ENCODE assay signal across 9 mouse cellular contexts in genomic region chr15:24596242-24596641, GRCm38 (mm10).
DNase-seq lines count a peak whose midpoint lies in the region; ATAC-seq lines count a peak whose summit lies in the region.
"Had no signal": no experiment of that assay in that cellular context is flagged by ENCODE, and none has a peak within 500 bp of the region (broad histone marks: within the 10 kb centered on the region; RNA-seq: fewer than 3 reads in every experiment).

No protein-coding gene starts in this region.

- no peaks in the 10 kb centered on the region for H3K36me3 ChIP-seq in heart, embryonic 11.5 days (ENCODE audit: control insufficient read depth, insufficient read depth, low read length)
- H3K36me3 ChIP-seq in hindbrain, embryonic 14.5 days (replicated peaks; ENCODE audit: control insufficient read depth, insufficient read depth): no peaks in the 10 kb centered on the region
- H3K36me3 ChIP-seq in neural tube, embryonic 14.5 days (ENCODE audit: control insufficient read depth, insufficient read depth, low read length): no peaks in the 10 kb centered on the region
- H3K36me3 ChIP-seq: liver, embryonic 13.5 days had no signal

- no peak overlapping the region for H3K9ac ChIP-seq in heart, embryonic 11.5 days (ENCODE audit: low read depth, low read length)
- no peak overlapping the region for H3K9ac ChIP-seq in hindbrain, embryonic 14.5 days
- H3K9ac ChIP-seq in neural tube, embryonic 14.5 days (replicated peaks; ENCODE audit: low read depth, low read length): no peak overlapping the region
- H3K9ac ChIP-seq: liver, embryonic 13.5 days had no signal

- ATAC-seq in heart, embryonic 11.5 days (replicated peaks; ENCODE audit: insufficient number of reproducible peaks, low FRiP score, low TSS enrichment): no peak
- peak; percentile 80 for ATAC-seq in hindbrain, embryonic 14.5 days (ENCODE audit: low FRiP score)
- peak; percentile 88; the same call in 1 of the 2 replicates for ATAC-seq in neural tube, embryonic 14.5 days (ENCODE audit: low read depth)

- H3K27ac ChIP-seq in heart, embryonic 11.5 days (ENCODE audit: low read depth, low read length): no peak overlapping the region
- H3K27ac ChIP-seq in hindbrain, embryonic 14.5 days: no peak overlapping the region
- H3K27ac ChIP-seq in neural tube, embryonic 14.5 days (ENCODE audit: low read depth, low read length): no peak overlapping the region
- H3K27ac ChIP-seq: liver, embryonic 13.5 days had no signal

- no peaks in the 10 kb centered on the region for H3K27me3 ChIP-seq in heart, embryonic 11.5 days (ENCODE audit: control insufficient read depth, insufficient read depth, low read length)
- no peaks in the 10 kb centered on the region for H3K27me3 ChIP-seq in hindbrain, embryonic 14.5 days (ENCODE audit: control insufficient read depth, insufficient read depth, low read length)
- no peaks in the 10 kb centered on the region for H3K27me3 ChIP-seq in neural tube, embryonic 14.5 days (ENCODE audit: control insufficient read depth, insufficient read depth, low read length)
- H3K27me3 ChIP-seq: liver, embryonic 13.5 days had no signal

- intact Hi-C loops in left cerebral cortex, postnatal 4 days (cut with DNase I): loop anchor here (5.0 kb wide), 1 partner anchor 1116 kb away; no protein-coding TSS in a partner anchor

- peak; percentile 45 for DNase-seq in heart, postnatal 4 days
- peak; percentile 39 for DNase-seq in Muller cell, postnatal 12 days (ENCODE audit: inconsistent ontology term)
- DNase-seq in embryo, embryonic 11 days: peak; percentile 68
- DNase-seq in hindbrain, embryonic 14.5 days (ENCODE audit: low spot score): peak; percentile 77
- peak; percentile 61 for DNase-seq in left cerebral cortex, postnatal 4 days
- DNase-seq in T-cell, adult 2 months (ENCODE audit: low spot score): no peak
- DNase-seq: liver, embryonic 13.5 days had no signal

- no peaks in the 10 kb centered on the region for H3K9me3 ChIP-seq in heart, embryonic 11.5 days (replicated peaks; ENCODE audit: control insufficient read depth, low read length)
- H3K9me3 ChIP-seq in hindbrain, embryonic 14.5 days (ENCODE audit: control insufficient read depth, low read length): no peaks in the 10 kb centered on the region
- no peaks in the 10 kb centered on the region for H3K9me3 ChIP-seq in neural tube, embryonic 14.5 days (ENCODE audit: control insufficient read depth, low read length)
- H3K9me3 ChIP-seq: liver, embryonic 13.5 days had no signal

- no peak overlapping the region for H3K4me3 ChIP-seq in heart, embryonic 11.5 days (ENCODE audit: low read depth, low read length)
- H3K4me3 ChIP-seq in hindbrain, embryonic 14.5 days (replicated peaks; ENCODE audit: low read length): no peak overlapping the region
- H3K4me3 ChIP-seq in neural tube, embryonic 14.5 days (ENCODE audit: low read depth, low read length): no peak overlapping the region
- H3K4me3 ChIP-seq: liver, embryonic 13.5 days had no signal

- no peak overlapping the region for H3K4me2 ChIP-seq in heart, embryonic 11.5 days
- no peak overlapping the region for H3K4me2 ChIP-seq in hindbrain, embryonic 14.5 days (replicated peaks)
- H3K4me2 ChIP-seq in neural tube, embryonic 14.5 days (ENCODE audit: low read depth, low read length): no peak overlapping the region
- H3K4me2 ChIP-seq: liver, embryonic 13.5 days had no signal

- H3K4me1 ChIP-seq in heart, embryonic 11.5 days (ENCODE audit: control insufficient read depth, insufficient read depth, low read length): no peaks in the 10 kb centered on the region
- H3K4me1 ChIP-seq in hindbrain, embryonic 14.5 days (replicated peaks; ENCODE audit: control insufficient read depth, insufficient read depth, low read length): no peaks in the 10 kb centered on the region
- no peaks in the 10 kb centered on the region for H3K4me1 ChIP-seq in neural tube, embryonic 14.5 days (ENCODE audit: control insufficient read depth, insufficient read depth, low read length)
- H3K4me1 ChIP-seq: liver, embryonic 13.5 days had no signal

- 46% methylated on average over 4 of the region's 4 CpGs for WGBS in heart, embryonic 11.5 days (ENCODE audit: insufficient replicate concordance)
- WGBS in hindbrain, embryonic 14.5 days: 40% methylated on average over 4 of the region's 4 CpGs
- WGBS in neural tube, embryonic 14.5 days: 47% methylated on average over 4 of the region's 4 CpGs
